Mouse (Mus musculus) macrophage (primary cell): ENCODE results near the gene Gm20547. TPM values are rescaled to one million over a fixed set of nuclear protein-coding genes. Genes with fewer than 3 reads are reported as not detected.
"Not testable (repeated sequence)": the region's sequence is repeated elsewhere in the genome, so short reads cannot be mapped to it uniquely, and the experiment has no call there.

ENCODE experiments used
- H3K27ac ChIP-seq: fragments of 350-480 bp; formaldehyde crosslinking; 2 replicates; pipeline ENCODE4 v1.9.0; 2021
- H3K36me3 ChIP-seq: fragments of 350-480 bp; formaldehyde crosslinking; 2 replicates; pipeline ENCODE4 v1.9.0; 2021; ENCODE audit errors: inconsistent target
- H3K4me3 ChIP-seq: fragments of 350-480 bp; formaldehyde crosslinking; 2 replicates; pipeline ENCODE4 v1.9.0; 2021; ENCODE audit errors: inconsistent target
- H3K79me2 ChIP-seq: fragments of 350-480 bp; formaldehyde crosslinking; 2 replicates; pipeline ENCODE4 v1.9.0; 2021; ENCODE audit errors: inconsistent target
- WGBS: methylation state at CpG from one replicate; pipeline ENCODE4 v1.1.7; 2026; ENCODE audit warnings: inconsistent platforms; ENCODE audit not compliant: missing documents; 5-methylcytosine and 5-hydroxymethylcytosine counted together
- polyA plus RNA-seq: library from polyadenylated mRNA; stranded (reverse); fragments of 250-400 nt; gene quantifications from 3 replicates; pipeline ENCODE4 v1.2.4, GENCODE M21; 2018; ENCODE audit warnings: inconsistent platforms

The Gm20547 gene
- polyA plus RNA-seq, 1 experiment from 2014 or later = not detected

- no peaks in the 10 kb centered on the region for H3K79me2 ChIP-seq
- H3K4me3 ChIP-seq = no peak overlapping the region
- H3K27ac ChIP-seq = no peak overlapping the region
- H3K36me3 ChIP-seq = no peaks in the 10 kb centered on the region
- WGBS = 83% methylated on average over 13 of the region's 15 CpGs
Measured at GRCm38 (mm10) chr17:34811275-34811674, 70.6 kb downstream of the Gm20547 start.

GRCm38 (mm10) chr17:34810811-34811210 is 71.0 kb downstream of the Gm20547 start:
- not testable (repeated sequence) for H3K4me3 ChIP-seq, H3K27ac ChIP-seq, H3K79me2 ChIP-seq, H3K36me3 ChIP-seq
- WGBS = 86% methylated on average over 4 of the region's 8 CpGs

- H3K36me3 ChIP-seq, H3K4me3 ChIP-seq, H3K27ac ChIP-seq, H3K79me2 ChIP-seq: not testable (repeated sequence)
- 85% methylated on average over 5 of the region's 5 CpGs for WGBS
Measured at GRCm38 (mm10) chr17:34810411-34810810, 71.4 kb downstream of the Gm20547 start.

GRCm38 (mm10) chr17:34808599-34809205 is 73.1 kb downstream of the Gm20547 start:
- no peaks in the 10 kb centered on the region for H3K79me2 ChIP-seq
- 90% methylated on average over 6 of the region's 6 CpGs for WGBS
- H3K27ac ChIP-seq = no peak overlapping the region
- H3K4me3 ChIP-seq = no peak overlapping the region
- no peaks in the 10 kb centered on the region for H3K36me3 ChIP-seq

- 66% methylated on average over 3 of the region's 3 CpGs for WGBS
- Histone ChIP-seq H3K4me3 (no peak overlapping the region), H3K79me2 (no peaks in the 10 kb centered on the region), H3K27ac (no peak overlapping the region), H3K36me3 (no peaks in the 10 kb centered on the region)
Measured at GRCm38 (mm10) chr17:34807176-34807575, 74.7 kb downstream of the Gm20547 start.

Other genes starting within 250 kb of the Gm20547 start
- 12.5 to 24.4 TPM (median 15.0 TPM) in 3 replicates for gene Fkbpl, start 237.3 kb downstream of the Gm20547 start, polyA plus RNA-seq
- 31.4 to 62.2 TPM (median 57.9 TPM) in 3 replicates for gene Atf6b, start 234.9 kb downstream of the Gm20547 start, polyA plus RNA-seq
- not detected in 3 replicates for gene Tnxb, start 211.5 kb downstream of the Gm20547 start, polyA plus RNA-seq
- 0.21 to 1.4 TPM (median 0.32 TPM) in 3 replicates for gene C4b, start 138.2 kb downstream of the Gm20547 start, polyA plus RNA-seq
- gene Cyp21a1, start 77.5 kb downstream of the Gm20547 start, polyA plus RNA-seq = not detected in 3 replicates
- 23.5 to 36.5 TPM (median 28.1 TPM) in 3 replicates for gene Stk19, start 45.1 kb downstream of the Gm20547 start, polyA plus RNA-seq
- gene Dxo, start 45.0 kb downstream of the Gm20547 start, polyA plus RNA-seq = 13.6 to 19.8 TPM (median 15.8 TPM) in 3 replicates
- 16.7 to 36.7 TPM (median 23.6 TPM) in 3 replicates for gene Skiv2l, start 31.8 kb downstream of the Gm20547 start, polyA plus RNA-seq
- 46.9 to 59.7 TPM (median 52.1 TPM) in 3 replicates for gene Nelfe, start 31.7 kb downstream of the Gm20547 start, polyA plus RNA-seq
- 2.6 to 6.4 TPM (median 4.7 TPM) in 3 replicates for gene Cfb, start 19.5 kb downstream of the Gm20547 start, polyA plus RNA-seq
- 5.4 to 6.2 TPM (median 5.5 TPM) in 3 replicates for gene Zbtb12, start 2.6 kb downstream of the Gm20547 start, polyA plus RNA-seq
- gene C2, start 16.2 kb upstream of the Gm20547 start, polyA plus RNA-seq = 0.63 to 0.95 TPM (median 0.86 TPM) in 3 replicates
- 59.6 to 100 TPM (median 69.3 TPM) in 3 replicates for gene Ehmt2, start 16.4 kb upstream of the Gm20547 start, polyA plus RNA-seq
- gene Slc44a4, start 32.4 kb upstream of the Gm20547 start, polyA plus RNA-seq = not detected in 3 replicates
- 80.3 to 98.8 TPM (median 81.2 TPM) in 3 replicates for gene Neu1, start 49.2 kb upstream of the Gm20547 start, polyA plus RNA-seq
- gene Hspa1b, start 77.2 kb upstream of the Gm20547 start, polyA plus RNA-seq = 0.57 to 1.2 TPM (median 0.69 TPM) in 3 replicates
- not detected in 3 replicates for gene Gm20481, start 87.9 kb upstream of the Gm20547 start, polyA plus RNA-seq
- 1.2 to 1.9 TPM (median 1.8 TPM) in 3 replicates for gene Hspa1a, start 90.1 kb upstream of the Gm20547 start, polyA plus RNA-seq
- gene Hspa1l, start 90.7 kb upstream of the Gm20547 start, polyA plus RNA-seq = 0.47 to 1.7 TPM (median 0.96 TPM) in 3 replicates
- gene Lsm2, start 99.8 kb upstream of the Gm20547 start, polyA plus RNA-seq = 16.5 to 52.8 TPM (median 51.4 TPM) in 3 replicates
- gene Vars, start 118.9 kb upstream of the Gm20547 start, polyA plus RNA-seq = 7.7 to 37.5 TPM (median 19.2 TPM) in 3 replicates
- 0.06 to 0.32 TPM (median 0.07 TPM) in 3 replicates for gene Vwa7, start 134.5 kb upstream of the Gm20547 start, polyA plus RNA-seq
- gene Sapcd1, start 146.0 kb upstream of the Gm20547 start, polyA plus RNA-seq = not detected in 3 replicates
- gene Msh5, start 164.7 kb upstream of the Gm20547 start, polyA plus RNA-seq = 0.48 to 0.51 TPM (median 0.50 TPM) in 3 replicates
- gene Clic1, start 167.9 kb upstream of the Gm20547 start, polyA plus RNA-seq = 359 to 667 TPM (median 372 TPM) in 3 replicates
- 3.3 to 9.6 TPM (median 4.8 TPM) in 3 replicates for gene Ddah2, start 177.0 kb upstream of the Gm20547 start, polyA plus RNA-seq
- gene Ly6g6c, start 183.3 kb upstream of the Gm20547 start, polyA plus RNA-seq = not detected in 3 replicates
- gene Mpig6b, start 184.1 kb upstream of the Gm20547 start, polyA plus RNA-seq = 0.17 TPM in 1 of 3 replicates, not detected in the others
- not detected in 3 replicates for gene Ly6g6e, start 194.9 kb upstream of the Gm20547 start, polyA plus RNA-seq
- 0.43 to 1.7 TPM (median 0.88 TPM) in 3 replicates for gene Ly6g6d, start 196.0 kb upstream of the Gm20547 start, polyA plus RNA-seq
- not detected in 3 replicates for gene Ly6g6f, start 203.6 kb upstream of the Gm20547 start, polyA plus RNA-seq
- 33.9 to 63.2 TPM (median 53.2 TPM) in 3 replicates for gene Abhd16a, start 207.2 kb upstream of the Gm20547 start, polyA plus RNA-seq
- gene Ly6g5c, start 226.2 kb upstream of the Gm20547 start, polyA plus RNA-seq = not detected in 3 replicates
- 0.36 to 0.46 TPM in 2 of 3 replicates, not detected in the other for gene Ly6g5b, start 233.4 kb upstream of the Gm20547 start, polyA plus RNA-seq
- 11.4 to 18.0 TPM (median 13.2 TPM) in 3 replicates for gene Gpank1, start 239.4 kb upstream of the Gm20547 start, polyA plus RNA-seq
- gene Csnk2b, start 240.0 kb upstream of the Gm20547 start, polyA plus RNA-seq = 129 to 166 TPM (median 149 TPM) in 3 replicates
- gene D17H6S53E, start 244.3 kb upstream of the Gm20547 start, polyA plus RNA-seq = 11.5 to 23.5 TPM (median 22.0 TPM) in 3 replicates